In genomic region chr7:45154993-45155514, GRCm38 (mm10) we compare ENCODE assay signal across 9 mouse cellular contexts. TPM values are rescaled to one million over a fixed set of nuclear protein-coding genes. Genes with fewer than 3 reads are reported as not detected.
DNase-seq lines count a peak whose midpoint lies in the region; ATAC-seq lines count a peak whose summit lies in the region.
"Had no signal": no experiment of that assay in that cellular context is flagged by ENCODE, and none has a peak within 500 bp of the region (broad histone marks: within the 10 kb centered on the region; RNA-seq: fewer than 3 reads in every experiment).

No protein-coding gene starts in this region.

- no peaks in the 10 kb centered on the region for H3K27me3 ChIP-seq in lung, embryonic 16.5 days (ENCODE audit: control insufficient read depth, insufficient read depth, low read depth, low read length)

- peak; percentile 61 for DNase-seq in right cerebral cortex, postnatal 14 days
- no peak for DNase-seq in right cerebral cortex, adult 18-20 months
- peak; percentile 58 for DNase-seq in c-Kit-positive CD71-positive TER-119-negative erythroid progenitor cells, embryonic 14.5 days (ENCODE audit: low read depth)
- DNase-seq in gastrocnemius, adult 8-10 months (ENCODE audit: low spot score in 2 of 2), result peak; percentile 43 to 60
- peak; percentile 59 for DNase-seq in kidney, adult 11 months
- peak; percentile 63 for DNase-seq in retina, embryonic 14.5 days (ENCODE audit: low spot score)
- no peak for DNase-seq in yolk sac, embryonic 10.5 days (ENCODE audit: low spot score)

- H3K4me1 ChIP-seq in lung, embryonic 16.5 days (replicated peaks; ENCODE audit: control insufficient read depth, insufficient read depth, low read length), result peaks cover 25% of the 10 kb centered on the region

- H3K4me2 ChIP-seq in lung, embryonic 16.5 days (ENCODE audit: low read depth, low read length), result peak overlapping the region; percentile 89

- H3K9ac ChIP-seq in lung, embryonic 16.5 days (ENCODE audit: low read length), result peak overlapping the region; percentile 95

- ATAC-seq in lung, embryonic 16.5 days (ENCODE audit: low read depth), result peak; percentile 7

- peak overlapping the region; percentile 36; the same call in 1 of the 2 replicates for H3K27ac ChIP-seq in lung, embryonic 16.5 days (ENCODE audit: low read length)

- no peaks in the 10 kb centered on the region for H3K9me3 ChIP-seq in lung, embryonic 16.5 days (ENCODE audit: control insufficient read depth, low read length)

- H3K4me3 ChIP-seq in lung, embryonic 16.5 days (ENCODE audit: low read length), result peak overlapping the region; percentile 81

- H3K36me3 ChIP-seq in lung, embryonic 16.5 days (ENCODE audit: control insufficient read depth, insufficient read depth, low read length), result peaks cover 9% of the 10 kb centered on the region; the same call in 1 of the 2 replicates

- WGBS in lung, embryonic 16.5 days, result 72% methylated on average over 12 of the region's 12 CpGs

RNA-seq across cellular contexts. Expression of gene Aldh16a1, which starts 0.7 kb away (rescaled TPM):
- 10 to 100 TPM; 10.4 to 16.9 (median 13.7) TPM for total RNA-seq in gastrocnemius, adult 8-10 months (2022)
- 55.4 and 57.4 TPM in 2 replicates for polyA plus RNA-seq in lung, embryonic 16.5 days (2015; fragmentation: Nextera tagmentation; extraction: Ambion mirVana)

RNA-seq across cellular contexts. Expression of gene Pih1d1, which starts 1.0 kb away (rescaled TPM):
- 10 to 100 TPM; 34.6 to 42.1 (median 38.3) TPM for total RNA-seq in gastrocnemius, adult 8-10 months (2022)
- polyA plus RNA-seq in lung, embryonic 16.5 days (2015; fragmentation: Nextera tagmentation; extraction: Ambion mirVana), result 99.2 and 100 TPM in 2 replicates

RNA-seq across cellular contexts. Expression of gene Slc17a7, which starts 8.7 kb away (rescaled TPM):
- under 1 TPM; 0.21 to 0.39 (median 0.31) TPM for total RNA-seq in gastrocnemius, adult 8-10 months (2022)
- polyA plus RNA-seq in lung, embryonic 16.5 days (2015; fragmentation: Nextera tagmentation; extraction: Ambion mirVana), result 0.34 and 0.99 TPM in 2 replicates
- total RNA-seq: hematopoietic stem cell, adult 5-6 weeks had no signal

RNA-seq across cellular contexts. Expression of gene Flt3l, which starts 18.8 kb away (rescaled TPM):
- total RNA-seq in gastrocnemius, adult 8-10 months (2022), result 1 to 10 TPM in 3 of 4 experiments, under 1 TPM in 1; 0.94 to 2.7 (median 2.3) TPM
- polyA plus RNA-seq in lung, embryonic 16.5 days (2015; fragmentation: Nextera tagmentation; extraction: Ambion mirVana), result 2.4 and 3.0 TPM in 2 replicates

RNA-seq across cellular contexts. Expression of gene Gm45713, which starts 19.0 kb away (rescaled TPM):
- total RNA-seq in gastrocnemius, adult 8-10 months (2022), result not detected
- 0.31 and 0.60 TPM in 2 replicates for polyA plus RNA-seq in lung, embryonic 16.5 days (2015; fragmentation: Nextera tagmentation; extraction: Ambion mirVana)

Comparison
In these comparisons a context has a peak if more than half of its experiments do, and no peak if none do; other contexts are left out.
1. DNase-seq: peak in right cerebral cortex, postnatal 14 days (single experiment), c-Kit-positive CD71-positive TER-119-negative erythroid progenitor cells, embryonic 14.5 days (single experiment), gastrocnemius, adult 8-10 months (2 of 2), kidney, adult 11 months (single experiment) and retina, embryonic 14.5 days (single experiment); none in right cerebral cortex, adult 18-20 months (single experiment) and yolk sac, embryonic 10.5 days (single experiment).